Mouse (Mus musculus): ENCODE results near the gene Nxpe2. TPM values are rescaled to one million over a fixed set of nuclear protein-coding genes. Genes with fewer than 3 reads are reported as not detected.

The Nxpe2 gene
- polyA plus RNA-seq (2015; fragmentation: Nextera tagmentation; extraction: Ambion mirVana), result 1.5 and 1.8 TPM in 2 replicates

DNA sequence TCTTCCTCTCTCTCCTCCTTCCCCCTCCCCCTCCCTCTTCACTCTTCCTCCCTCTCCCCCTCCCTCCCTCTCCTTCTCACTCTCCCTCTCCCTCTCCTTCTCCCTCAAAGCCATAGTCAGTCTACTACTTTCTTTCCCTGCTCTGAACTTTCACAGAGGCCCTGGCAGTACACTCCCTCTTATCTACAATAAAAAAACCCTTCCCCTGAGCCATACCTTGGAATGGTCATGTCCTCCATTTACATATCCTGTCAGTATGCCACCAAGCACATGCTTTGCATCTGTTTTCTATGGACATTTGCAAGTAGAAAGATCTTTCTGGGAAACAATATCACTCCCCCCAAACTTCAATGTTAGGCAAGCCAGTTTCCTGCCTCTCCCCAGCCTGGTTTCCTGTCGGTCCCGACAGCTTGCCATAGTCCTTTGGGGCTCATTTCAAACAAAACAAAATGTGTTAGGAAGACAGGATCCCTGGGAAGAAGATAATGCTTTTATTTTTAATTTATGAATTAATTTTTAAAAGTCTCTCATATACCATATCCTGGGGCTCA lies at the start of gene Nxpe2:
Nxpe2 (minus strand) TSS at position 307 of the 551 bp plus-strand sequence.
- H3K4me2 ChIP-seq, result no peak within 1 kb of the TSS
- H3K36me3 ChIP-seq, result no peaks in the 10 kb centered on the region
- no peaks in the 10 kb centered on the region for H3K27me3 ChIP-seq
- 34% methylated on average over 2 of the region's 2 CpGs for WGBS
- H3K27ac ChIP-seq, result peak within 1 kb of the TSS; percentile 12; the same call in 1 of the 2 replicates
- H3K4me1 ChIP-seq, result no peaks in the 10 kb centered on the region
- H3K9me3 ChIP-seq, result no peaks in the 10 kb centered on the region
- no peak within 1 kb of the TSS for H3K9ac ChIP-seq
- ATAC-seq (ENCODE audit: insufficient number of reproducible peaks, low FRiP score, low TSS enrichment, low read depth), result no peak
- H3K4me3 ChIP-seq, result no peak within 1 kb of the TSS

DNA sequence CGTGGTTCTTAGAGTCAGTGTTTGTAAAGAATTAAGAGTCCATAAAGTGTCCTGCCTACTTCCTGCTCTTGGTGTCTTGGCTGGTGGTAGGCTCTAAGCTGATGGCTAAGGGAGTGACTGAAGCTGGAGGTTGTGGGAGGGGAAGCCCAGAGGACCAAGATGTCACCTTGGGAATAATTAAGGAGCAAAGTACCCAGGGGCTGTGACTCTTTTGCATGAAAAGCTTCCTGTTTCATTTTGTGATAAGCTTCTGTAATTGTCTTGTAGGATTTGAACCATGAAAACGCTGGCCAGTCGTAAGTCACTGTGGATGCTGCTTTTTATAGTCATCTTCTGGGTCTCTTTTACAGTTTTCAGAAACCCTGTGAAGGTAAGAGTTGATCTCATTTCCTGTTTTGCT lies 36.7 kb upstream of the Nxpe2 start:
- H3K4me1 ChIP-seq, result no peaks in the 10 kb centered on the region
- no peaks in the 10 kb centered on the region for H3K36me3 ChIP-seq
- no peaks in the 10 kb centered on the region for H3K27me3 ChIP-seq
- no peak overlapping the region for H3K4me2 ChIP-seq
- no peaks in the 10 kb centered on the region for H3K9me3 ChIP-seq
- ATAC-seq (ENCODE audit: insufficient number of reproducible peaks, low FRiP score, low TSS enrichment, low read depth), result no peak
- WGBS, result 36% methylated on average over 3 of the region's 3 CpGs
- H3K27ac ChIP-seq, result no peak overlapping the region
- no peak overlapping the region for H3K4me3 ChIP-seq
- H3K9ac ChIP-seq, result no peak overlapping the region

DNA sequence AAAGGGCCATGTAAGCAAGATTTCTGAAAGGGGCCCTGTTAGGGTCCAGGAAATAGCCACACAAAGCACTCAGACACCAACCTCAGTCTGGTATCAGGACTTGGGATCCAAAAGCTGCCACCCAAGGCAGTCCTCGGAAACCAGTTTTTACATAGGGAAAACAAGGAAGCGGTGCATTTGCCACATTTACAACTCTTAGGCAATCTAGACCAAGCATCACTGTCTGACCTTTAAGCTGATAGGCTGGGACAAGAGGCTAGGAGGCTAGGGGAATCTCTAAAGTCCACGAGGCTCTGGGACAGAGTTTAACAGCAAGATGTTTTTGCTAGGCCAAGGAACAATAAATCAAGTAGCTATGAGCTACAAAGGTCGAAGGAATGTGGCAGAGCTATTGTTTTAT lies 35.2 kb upstream of the Nxpe2 start:
- H3K36me3 ChIP-seq, result no peaks in the 10 kb centered on the region
- H3K9me3 ChIP-seq, result no peaks in the 10 kb centered on the region
- no peak for ATAC-seq (ENCODE audit: insufficient number of reproducible peaks, low FRiP score, low TSS enrichment, low read depth)
- no peak overlapping the region for H3K4me2 ChIP-seq
- H3K4me3 ChIP-seq, result no peak overlapping the region
- H3K27me3 ChIP-seq, result no peaks in the 10 kb centered on the region
- H3K9ac ChIP-seq, result no peak overlapping the region
- no peaks in the 10 kb centered on the region for H3K4me1 ChIP-seq
- 57% methylated on average over 4 of the region's 4 CpGs for WGBS
- no peak overlapping the region for H3K27ac ChIP-seq

DNA sequence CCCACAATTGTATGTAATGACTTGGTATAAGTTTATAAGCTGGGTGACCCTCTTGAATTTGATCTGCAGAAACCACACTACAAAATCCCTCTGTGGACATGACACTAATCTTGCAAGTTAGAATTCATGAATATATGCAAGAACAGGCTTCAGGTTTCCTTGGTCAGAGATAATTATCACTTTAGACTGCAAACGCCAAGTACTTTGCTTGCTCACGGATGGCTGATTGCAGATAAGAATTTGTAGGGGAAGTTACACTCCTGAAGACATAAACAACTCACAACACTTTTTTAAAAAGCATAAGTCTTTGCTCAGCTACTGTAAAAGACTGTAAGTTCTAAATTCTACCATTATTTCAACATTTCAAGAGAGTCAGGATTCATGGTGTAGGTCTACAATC lies 21.1 kb upstream of the Nxpe2 start:
- no peak for ATAC-seq (ENCODE audit: insufficient number of reproducible peaks, low FRiP score, low TSS enrichment, low read depth)
- Histone ChIP-seq H3K9ac (no peak overlapping the region), H3K4me1 (no peaks in the 10 kb centered on the region), H3K4me3 (no peak overlapping the region), H3K27ac (no peak overlapping the region), H3K9me3 (no peaks in the 10 kb centered on the region), H3K36me3 (no peaks in the 10 kb centered on the region), H3K4me2 (no peak overlapping the region), H3K27me3 (no peaks in the 10 kb centered on the region)
- 57% methylated on average over 2 of the region's 2 CpGs for WGBS

DNA sequence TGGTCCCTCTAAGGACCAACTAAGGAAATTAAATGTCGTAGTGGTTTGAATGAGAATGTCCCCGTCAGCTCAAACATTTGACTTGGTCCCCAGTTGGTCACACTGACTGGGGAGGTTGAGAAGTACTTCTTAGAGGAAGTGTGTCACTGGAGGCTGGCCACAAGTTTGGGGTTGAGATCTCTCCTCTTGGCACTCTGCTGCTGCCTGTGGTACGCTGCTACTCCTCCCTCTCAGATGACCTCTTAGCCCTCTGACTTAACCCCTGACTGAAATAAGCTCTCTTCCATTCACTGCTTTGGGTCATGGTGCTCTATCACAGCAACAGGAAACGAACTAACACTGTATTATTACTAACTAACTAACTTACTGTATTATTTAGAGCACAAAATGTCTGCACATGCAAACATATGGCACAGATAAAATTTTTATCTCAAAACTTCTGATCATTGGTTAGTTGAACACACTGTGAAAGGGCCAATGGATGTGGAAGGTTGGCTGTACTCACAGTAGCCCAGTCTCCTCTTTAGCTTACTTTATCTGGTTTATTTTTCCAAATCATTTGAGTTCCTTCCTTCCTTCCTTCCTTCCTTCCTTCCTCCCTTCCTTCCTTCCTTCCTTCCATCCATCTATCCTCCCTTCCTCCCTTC lies 20.1 kb upstream of the Nxpe2 start:
- H3K36me3 ChIP-seq, result no peaks in the 10 kb centered on the region
- no peaks in the 10 kb centered on the region for H3K4me1 ChIP-seq
- no peak overlapping the region for H3K4me3 ChIP-seq
- 70% methylated on average over 4 of the region's 4 CpGs for WGBS
- H3K9ac ChIP-seq, result no peak overlapping the region
- ATAC-seq (ENCODE audit: insufficient number of reproducible peaks, low FRiP score, low TSS enrichment, low read depth), result no peak
- H3K9me3 ChIP-seq, result no peaks in the 10 kb centered on the region
- H3K4me2 ChIP-seq, result no peak overlapping the region
- no peaks in the 10 kb centered on the region for H3K27me3 ChIP-seq
- no peak overlapping the region for H3K27ac ChIP-seq

DNA sequence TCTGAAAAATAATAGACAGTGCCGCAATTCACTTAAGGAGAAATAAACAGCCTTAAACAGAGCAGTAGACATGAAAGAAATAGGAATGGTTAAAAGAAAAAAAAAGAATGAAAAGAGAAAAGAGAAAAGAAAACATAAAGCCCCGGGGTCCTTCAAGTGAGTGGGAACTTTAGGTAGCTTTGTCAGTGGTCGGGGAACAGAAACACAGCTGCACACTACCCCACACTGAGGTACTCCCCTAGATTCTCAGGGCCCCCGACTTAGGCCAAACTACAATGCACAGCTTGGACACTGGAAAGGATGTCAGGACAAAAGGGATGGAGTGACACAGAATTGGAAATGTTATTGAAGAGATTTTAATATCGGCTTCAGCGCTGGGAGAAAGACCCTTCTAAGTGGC lies 9.5 kb upstream of the Nxpe2 start:
- WGBS, result 77% methylated on average over 6 of the region's 6 CpGs
- ATAC-seq (ENCODE audit: insufficient number of reproducible peaks, low FRiP score, low TSS enrichment, low read depth), result no peak
- Histone ChIP-seq H3K27me3 (no peaks in the 10 kb centered on the region), H3K4me3 (no peak overlapping the region), H3K9me3 (no peaks in the 10 kb centered on the region), H3K9ac (no peak overlapping the region), H3K27ac (no peak overlapping the region), H3K36me3 (no peaks in the 10 kb centered on the region), H3K4me2 (no peak overlapping the region), H3K4me1 (peaks cover 4% of the 10 kb centered on the region; the same call in 1 of the 2 replicates)

DNA sequence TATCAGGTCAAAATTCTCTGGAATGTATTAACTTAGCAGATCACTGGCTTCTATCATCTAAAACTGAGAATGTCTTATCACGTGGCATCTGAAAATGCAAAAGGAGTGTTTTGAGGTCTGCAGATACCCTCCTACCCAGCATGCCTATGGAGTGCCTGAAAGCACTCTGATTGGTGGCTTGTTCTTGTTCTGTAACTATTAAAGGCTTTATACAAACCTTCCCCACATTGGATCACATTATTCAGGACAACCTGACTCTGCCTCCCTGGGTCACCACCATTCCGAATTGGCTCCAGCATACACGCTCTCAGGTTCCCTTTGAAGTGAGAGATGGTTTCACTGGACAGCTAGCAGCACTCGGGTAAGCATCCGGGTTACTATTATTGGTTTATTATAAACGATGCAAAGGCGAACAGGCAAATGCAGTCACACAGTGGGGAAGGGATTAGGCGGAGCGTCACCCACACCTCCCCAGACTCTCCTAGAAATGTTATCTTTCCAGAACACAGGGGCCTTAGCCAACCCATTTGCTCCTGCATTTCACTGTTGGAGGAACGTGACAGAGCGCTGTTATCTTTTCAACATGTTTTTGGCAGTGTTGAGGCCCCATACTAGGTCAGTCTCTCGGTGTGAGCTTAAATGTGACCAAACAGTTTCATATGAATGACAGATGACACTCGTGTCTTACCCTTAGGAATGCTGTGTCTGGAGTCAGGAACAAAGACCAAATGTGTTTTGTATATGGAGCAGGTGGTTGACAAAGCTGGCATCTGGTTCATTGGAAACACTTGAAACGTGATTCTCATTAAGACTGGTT lies 8.8 kb upstream of the Nxpe2 start:
- Histone ChIP-seq H3K27me3 (no peaks in the 10 kb centered on the region), H3K9ac (no peak overlapping the region), H3K9me3 (no peaks in the 10 kb centered on the region), H3K4me1 (peaks cover 4% of the 10 kb centered on the region; the same call in 1 of the 2 replicates), H3K36me3 (no peaks in the 10 kb centered on the region), H3K27ac (no peak overlapping the region), H3K4me2 (no peak overlapping the region), H3K4me3 (no peak overlapping the region)
- ATAC-seq (ENCODE audit: insufficient number of reproducible peaks, low FRiP score, low TSS enrichment, low read depth), result no peak; the same call in 1 of the 2 replicates
- WGBS, result 48% methylated on average over 14 of the region's 14 CpGs

DNA sequence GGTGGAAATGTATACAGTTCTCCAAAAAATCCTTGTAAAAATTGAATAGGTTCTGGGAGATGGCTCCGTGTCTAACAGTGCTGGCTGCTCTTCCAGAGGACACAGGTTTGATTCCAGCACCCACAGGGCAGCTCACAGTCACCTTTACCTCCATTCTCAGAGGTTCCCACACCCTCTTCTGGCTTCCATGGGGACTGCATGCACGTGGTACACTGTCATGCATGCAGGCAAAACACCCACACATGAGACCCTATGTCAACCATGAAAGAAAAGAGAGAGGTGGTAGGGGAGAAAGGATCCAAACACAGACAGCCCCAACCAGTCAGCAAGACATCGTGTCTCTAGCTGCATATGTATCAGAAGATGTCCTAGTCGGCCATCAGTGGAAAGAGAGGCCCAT lies 7.6 kb upstream of the Nxpe2 start:
- no peak for ATAC-seq (ENCODE audit: insufficient number of reproducible peaks, low FRiP score, low TSS enrichment, low read depth)
- WGBS, result 80% methylated on average over 4 of the region's 4 CpGs
- H3K9ac ChIP-seq, result no peak overlapping the region

DNA sequence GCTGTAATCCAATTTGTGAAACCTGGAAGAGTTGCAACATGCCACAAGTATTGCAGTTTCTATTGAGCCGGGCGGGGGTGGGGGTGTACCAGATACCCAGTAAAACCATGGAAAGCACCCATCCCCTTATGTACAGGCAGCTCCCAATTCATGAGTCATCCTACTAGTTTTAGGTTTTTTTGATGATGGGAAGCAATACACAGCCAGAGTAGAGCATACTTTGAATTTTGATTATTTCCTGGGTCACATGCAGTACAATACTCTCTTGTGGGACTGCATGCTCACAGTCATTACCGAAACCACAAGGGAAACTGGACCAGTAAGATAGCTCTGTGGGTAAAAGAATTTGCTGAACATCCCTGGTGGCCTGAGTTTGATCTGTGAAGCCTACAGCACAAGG lies 3.8 kb upstream of the Nxpe2 start:
- Histone ChIP-seq H3K27me3 (no peaks in the 10 kb centered on the region), H3K4me3 (no peak overlapping the region), H3K4me2 (no peak overlapping the region), H3K36me3 (no peaks in the 10 kb centered on the region), H3K4me1 (no peaks in the 10 kb centered on the region), H3K27ac (no peak overlapping the region), H3K9me3 (no peaks in the 10 kb centered on the region), H3K9ac (no peak overlapping the region)
- ATAC-seq (ENCODE audit: insufficient number of reproducible peaks, low FRiP score, low TSS enrichment, low read depth), result no peak
- WGBS, result 78% methylated on average over 3 of the region's 3 CpGs

More for the DNA sequence above, 7.6 kb upstream of the Nxpe2 start:
- Histone ChIP-seq H3K4me2 (no peak overlapping the region), H3K4me3 (no peak overlapping the region), H3K4me1 (peaks cover 4% of the 10 kb centered on the region; the same call in 1 of the 2 replicates), H3K9me3 (no peaks in the 10 kb centered on the region), H3K27ac (no peak overlapping the region), H3K36me3 (no peaks in the 10 kb centered on the region), H3K27me3 (no peaks in the 10 kb centered on the region)

DNA sequence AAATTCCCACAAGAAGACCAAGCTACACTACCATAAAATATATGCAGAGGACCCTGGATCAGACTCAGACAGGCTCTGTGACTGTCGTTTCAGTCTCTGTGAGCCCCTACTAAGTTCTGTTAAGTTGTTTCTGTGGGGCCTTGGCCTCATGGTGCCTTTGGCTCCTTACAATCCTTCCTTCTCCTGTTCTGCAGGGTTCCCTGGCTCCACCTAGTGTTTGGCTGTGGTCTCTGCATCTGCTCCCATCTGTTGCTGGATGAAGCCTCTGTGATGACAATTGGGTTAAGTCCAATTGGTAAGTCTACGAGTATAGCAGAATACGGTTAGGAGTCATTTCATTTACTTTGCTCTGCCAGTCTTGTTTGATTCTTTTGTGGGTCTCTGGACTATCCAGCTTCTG lies 1.5 kb upstream of the Nxpe2 start:
- no peak for ATAC-seq (ENCODE audit: insufficient number of reproducible peaks, low FRiP score, low TSS enrichment, low read depth)
- 45% methylated on average over 3 of the region's 3 CpGs for WGBS
- H3K27ac ChIP-seq, result no peak overlapping the region

DNA sequence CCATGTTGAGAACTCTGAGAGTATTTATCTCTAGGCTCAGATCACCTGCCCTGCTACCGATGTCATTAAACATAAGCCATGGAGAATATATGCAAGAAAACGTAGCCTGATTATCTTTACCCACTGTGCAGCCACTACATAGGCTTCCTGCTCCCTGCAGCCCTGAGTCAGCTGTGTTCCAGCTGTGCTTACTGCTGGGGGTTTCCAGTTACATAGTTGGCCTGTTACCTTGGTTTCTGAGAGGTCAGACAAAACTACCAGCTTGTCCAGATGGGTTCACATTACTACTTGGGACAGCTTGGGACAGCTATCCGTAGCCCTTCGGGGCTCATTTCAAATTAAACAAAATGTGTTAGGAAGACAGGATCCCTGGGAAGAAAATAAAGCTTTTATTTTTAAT lies 868 bp upstream of the Nxpe2 start:
- Histone ChIP-seq H3K4me2 (no peak overlapping the region), H3K9ac (no peak overlapping the region), H3K27me3 (no peaks in the 10 kb centered on the region), H3K4me1 (no peaks in the 10 kb centered on the region), H3K36me3 (no peaks in the 10 kb centered on the region), H3K9me3 (no peaks in the 10 kb centered on the region), H3K4me3 (no peak overlapping the region), H3K27ac (no peak overlapping the region)
- WGBS, result 39% methylated on average over 4 of the region's 4 CpGs
- no peak for ATAC-seq (ENCODE audit: insufficient number of reproducible peaks, low FRiP score, low TSS enrichment, low read depth)

More for the DNA sequence above, 1.5 kb upstream of the Nxpe2 start:
- no peaks in the 10 kb centered on the region for H3K27me3 ChIP-seq
- H3K36me3 ChIP-seq, result no peaks in the 10 kb centered on the region
- H3K4me2 ChIP-seq, result no peak overlapping the region
- no peak overlapping the region for H3K4me3 ChIP-seq
- H3K9me3 ChIP-seq, result no peaks in the 10 kb centered on the region
- no peaks in the 10 kb centered on the region for H3K4me1 ChIP-seq
- H3K9ac ChIP-seq, result no peak overlapping the region

DNA sequence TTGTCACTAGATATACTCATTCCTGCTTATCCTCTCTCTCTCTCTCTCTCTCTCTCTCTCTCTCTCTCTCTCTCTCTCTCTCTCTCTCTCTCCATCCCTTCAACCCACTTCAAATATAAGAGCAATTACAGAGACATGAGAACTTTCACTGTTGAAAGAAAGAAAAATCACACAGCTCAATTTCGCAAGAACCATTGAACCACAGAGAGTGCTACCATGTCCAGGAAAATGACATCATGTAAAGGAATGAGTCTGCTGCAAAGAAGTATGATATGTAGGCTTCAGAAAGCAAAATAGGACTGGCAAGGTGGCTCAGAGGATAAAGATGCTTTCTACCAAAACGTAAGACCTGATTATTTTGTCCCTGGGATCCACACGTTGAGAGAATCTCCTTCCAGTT lies 7.4 kb downstream of the Nxpe2 start:
- Histone ChIP-seq H3K36me3 (no peaks in the 10 kb centered on the region), H3K9ac (no peak overlapping the region), H3K4me3 (no peak overlapping the region), H3K9me3 (no peaks in the 10 kb centered on the region), H3K27ac (no peak overlapping the region), H3K4me2 (no peak overlapping the region), H3K27me3 (no peaks in the 10 kb centered on the region), H3K4me1 (no peaks in the 10 kb centered on the region)
- 86% methylated on average over 3 of the region's 3 CpGs for WGBS
- ATAC-seq (ENCODE audit: insufficient number of reproducible peaks, low FRiP score, low TSS enrichment, low read depth), result no peak
